Mouse (Mus musculus): Measurements from ENCODE around the gene Shb.

Shb gene

GRCm38 (mm10) chr4:45532375-45532774 lies at the start of gene Shb:
TSS of gene Shb (minus strand) at chr4:45532470.
- peak; percentile 63 to 86 for DNase-seq (ENCODE audit: low spot score in 2 of 2)

GRCm38 (mm10) chr4:45581095-45581494 lies 48.8 kb upstream of the Shb start:
- DNase-seq (ENCODE audit: low spot score in 2 of 2), result no peak

- DNase-seq (ENCODE audit: low spot score in 2 of 2), result no peak
Measured at GRCm38 (mm10) chr4:45578554-45579370, 46.5 kb upstream of the Shb start.

DNA sequence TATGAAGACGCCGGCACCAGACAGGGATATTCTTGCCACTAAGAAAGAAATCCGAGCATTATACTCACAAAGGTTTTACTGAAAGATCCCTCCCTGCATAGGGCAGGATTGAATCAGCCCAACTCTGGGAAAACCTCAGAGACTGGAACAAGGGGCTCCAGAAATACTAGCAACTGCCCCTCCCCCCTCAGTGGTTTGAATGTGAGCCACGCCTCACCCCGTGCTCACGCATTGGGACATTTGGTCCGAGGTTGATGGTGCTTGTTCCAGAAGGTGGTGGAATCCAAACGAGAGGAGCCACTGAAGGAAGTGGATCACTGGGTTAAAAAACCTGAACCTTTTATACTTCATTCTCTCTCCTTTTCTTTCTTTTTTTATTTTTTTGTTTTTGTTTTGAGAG lies 45.4 kb upstream of the Shb start:
- no peak for DNase-seq (ENCODE audit: low spot score in 2 of 2)

- DNase-seq (ENCODE audit: low spot score in 2 of 2), result no peak
Measured at GRCm38 (mm10) chr4:45574614-45575169, 42.4 kb upstream of the Shb start.

- no peak for DNase-seq (ENCODE audit: low spot score in 2 of 2)
Measured at GRCm38 (mm10) chr4:45569521-45569920, 37.3 kb upstream of the Shb start.

- no peak for DNase-seq (ENCODE audit: low spot score in 2 of 2)
Measured at GRCm38 (mm10) chr4:45558211-45558610, 25.9 kb upstream of the Shb start.

GRCm38 (mm10) chr4:45552571-45552970 lies 20.3 kb upstream of the Shb start:
- DNase-seq (ENCODE audit: low spot score in 2 of 2), result no peak

- no peak for DNase-seq (ENCODE audit: low spot score in 2 of 2)
Measured at GRCm38 (mm10) chr4:45550970-45551369, 18.7 kb upstream of the Shb start.

DNA sequence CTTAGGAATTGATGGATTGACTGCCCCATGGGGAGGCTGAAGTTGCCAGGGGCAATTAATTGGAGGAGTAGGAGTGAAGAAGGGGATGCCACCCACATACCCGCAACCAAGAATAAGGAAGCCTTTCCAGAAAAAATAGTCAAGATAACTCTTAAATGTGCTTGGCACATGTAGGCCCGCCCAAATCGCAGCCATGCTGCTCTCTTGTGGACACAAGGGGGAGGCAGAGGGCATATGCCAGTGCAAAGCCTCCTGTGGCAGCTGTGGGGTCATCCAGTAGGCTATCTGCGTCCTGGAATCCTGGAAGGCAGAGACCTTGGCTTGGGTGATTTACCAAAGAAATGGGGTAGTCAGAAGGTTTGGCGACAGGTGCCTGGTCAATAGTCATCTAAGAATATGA lies 17.2 kb upstream of the Shb start:
- peak in 1 of 2 experiments; percentile 29 for DNase-seq (ENCODE audit: low spot score in 2 of 2)

GRCm38 (mm10) chr4:45545851-45546250 lies 13.6 kb upstream of the Shb start:
- DNase-seq (ENCODE audit: low spot score in 2 of 2), result no peak

- DNase-seq (ENCODE audit: low spot score in 2 of 2), result no peak
Measured at GRCm38 (mm10) chr4:45543481-45544051, 11.3 kb upstream of the Shb start.

DNA sequence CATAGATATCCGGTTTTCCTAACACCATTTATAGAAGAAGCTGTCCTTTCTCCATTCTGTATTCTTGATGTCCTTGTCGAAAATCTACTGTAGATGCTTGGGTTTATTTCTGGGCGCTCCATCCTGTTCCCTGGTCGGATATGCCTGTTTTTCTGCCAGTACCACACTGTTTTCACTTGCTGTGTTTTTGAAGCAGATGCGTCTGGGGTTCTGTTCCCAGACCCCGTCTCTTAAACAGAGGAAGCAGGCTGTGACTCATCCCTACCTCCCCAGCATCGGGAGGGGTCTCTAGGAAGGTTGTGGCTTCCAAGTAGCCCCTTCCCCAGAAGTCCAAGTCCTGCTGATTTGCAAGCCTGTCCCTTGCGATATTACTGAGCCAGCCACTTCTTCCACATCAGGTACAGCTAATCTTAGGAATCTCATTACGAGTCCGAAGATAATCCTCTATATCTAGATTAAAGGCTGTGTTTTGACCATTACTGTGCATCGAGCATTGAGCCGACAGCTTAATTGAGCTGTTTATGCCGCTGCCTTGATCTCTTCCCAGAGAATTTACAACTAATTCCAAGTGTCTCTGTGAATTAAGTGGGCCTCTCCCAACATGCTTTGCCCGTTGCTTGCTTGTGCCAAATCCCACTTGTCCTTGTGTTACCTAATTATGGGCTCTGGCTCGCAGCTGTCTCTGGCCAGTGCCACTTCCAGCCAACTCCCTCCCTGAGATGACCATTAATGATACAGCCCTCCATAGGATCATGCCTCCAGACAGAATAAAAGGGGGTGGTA lies 8.1 kb upstream of the Shb start:
- DNase-seq (ENCODE audit: low spot score in 2 of 2), result no peak

DNA sequence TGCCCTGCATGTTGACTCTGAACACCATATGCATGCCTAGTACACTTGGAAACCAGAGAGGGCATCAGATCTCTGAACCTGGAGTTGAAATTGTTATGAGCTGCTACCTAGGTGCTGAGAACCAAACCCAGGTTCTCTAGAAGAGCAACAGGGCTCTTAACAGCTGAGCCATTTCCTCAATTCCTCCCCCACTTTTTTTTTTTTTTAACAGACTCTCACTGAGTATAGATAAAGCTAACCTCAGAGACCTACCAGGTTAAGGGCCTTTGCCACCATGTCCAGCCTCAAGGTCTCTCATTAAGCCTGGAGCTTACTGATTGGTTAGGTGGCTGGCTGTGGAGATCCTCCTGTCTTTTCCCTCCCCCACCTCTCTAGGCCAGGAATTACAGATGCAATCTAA lies 6.9 kb upstream of the Shb start:
- no peak for DNase-seq (ENCODE audit: low spot score in 2 of 2)

DNA sequence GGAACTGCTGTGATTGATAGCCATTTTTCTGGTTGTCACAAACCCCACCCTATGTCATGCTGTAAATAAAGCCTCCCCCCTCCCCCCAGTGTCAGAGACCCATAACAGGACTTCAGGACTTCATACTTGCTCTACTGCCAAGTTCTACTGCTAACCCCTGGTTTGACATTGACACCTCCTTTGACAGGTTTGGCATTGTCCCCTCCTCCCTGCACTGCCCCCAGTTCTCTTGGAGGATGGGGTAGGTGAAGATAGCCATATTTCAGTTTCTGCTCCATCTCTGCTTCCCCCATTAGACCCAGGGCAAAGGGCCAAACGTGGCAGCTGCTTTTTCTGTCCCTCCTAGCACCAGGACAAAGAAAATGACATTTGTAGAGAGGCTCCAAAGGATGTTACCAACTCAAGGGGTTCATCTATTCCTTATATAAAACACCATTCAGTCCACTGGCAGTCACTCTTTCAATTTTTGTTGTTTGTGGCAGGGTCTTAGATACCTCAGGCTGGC lies 1.2 kb upstream of the Shb start:
- no peak for DNase-seq (ENCODE audit: low spot score in 2 of 2)

DNA sequence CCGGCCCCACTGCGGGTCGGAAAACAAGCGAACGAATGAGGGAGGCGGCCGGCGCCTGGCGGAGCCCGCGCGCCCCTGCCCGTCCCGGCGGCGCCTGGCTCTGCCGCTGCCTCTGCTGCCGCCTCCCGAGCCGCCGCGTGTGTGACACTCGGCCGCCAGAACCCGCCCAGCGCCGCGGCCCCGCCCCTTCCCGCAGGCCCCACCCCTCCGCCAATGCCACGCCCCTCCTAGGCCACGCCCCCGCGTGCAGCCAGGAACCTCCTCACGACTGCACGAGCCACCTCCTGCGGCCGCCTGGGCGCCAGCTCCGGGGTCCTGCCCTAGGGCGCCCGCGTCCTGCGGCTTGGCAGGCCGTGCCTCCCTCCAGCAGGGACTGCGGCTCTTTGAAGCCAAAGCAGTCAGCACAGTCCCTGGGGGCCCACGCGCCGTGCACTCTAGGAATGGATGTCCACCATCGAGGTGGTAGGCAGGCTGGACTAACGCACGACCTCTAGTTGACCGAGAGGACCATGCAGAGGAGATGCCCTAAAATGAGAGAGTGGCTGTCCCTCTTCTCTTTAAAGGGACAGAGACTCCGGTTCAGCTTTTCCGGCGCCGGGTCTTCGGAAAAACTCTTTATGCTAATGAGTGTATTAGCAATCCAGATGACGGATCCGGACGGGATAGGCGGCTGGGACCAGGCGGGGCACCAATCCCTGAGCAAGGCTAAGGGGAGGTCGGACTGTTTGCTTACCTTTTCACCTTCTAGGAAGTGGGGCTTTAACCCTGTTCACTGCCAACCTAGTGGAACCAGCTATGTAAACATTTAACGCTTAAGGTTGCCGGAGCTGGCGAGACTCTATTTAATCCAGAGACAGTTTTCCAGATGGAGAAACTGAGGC lies 1.4 kb downstream of the Shb start:
- peak; percentile 88 to 92 for DNase-seq (ENCODE audit: low spot score in 2 of 2)

DNA sequence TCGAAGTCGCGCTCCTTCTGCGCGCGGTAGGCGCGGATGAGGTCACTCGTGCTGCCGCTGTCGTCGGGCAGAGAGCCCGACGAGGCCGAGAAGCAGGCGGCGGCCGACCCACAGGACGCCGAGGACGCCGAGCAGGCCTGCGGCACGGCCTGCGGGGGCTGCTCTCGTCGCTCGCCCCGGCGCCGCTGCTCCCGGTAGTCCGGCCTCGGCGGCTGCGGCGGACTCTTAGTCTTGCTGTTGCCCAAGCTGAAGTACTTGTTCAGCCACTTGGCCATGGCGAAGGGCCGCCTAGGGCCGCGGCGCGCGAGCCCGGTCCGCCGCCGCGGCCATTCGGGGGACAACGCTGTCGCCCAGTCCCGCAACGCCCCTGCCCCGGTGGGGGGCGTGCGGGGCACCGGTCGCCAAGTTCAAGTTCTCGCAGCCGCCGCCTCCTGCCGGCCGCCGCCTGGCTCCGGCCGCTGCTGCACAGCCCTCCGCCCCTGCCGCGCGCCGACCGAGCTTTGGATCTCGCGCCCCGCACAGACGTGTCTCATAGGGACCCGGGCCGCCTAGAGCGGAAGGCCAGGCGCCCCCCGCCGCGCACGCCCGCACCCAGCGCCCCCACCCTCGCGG lies 2.2 kb downstream of the Shb start:
- no peak for DNase-seq (ENCODE audit: low spot score in 2 of 2)

DNA sequence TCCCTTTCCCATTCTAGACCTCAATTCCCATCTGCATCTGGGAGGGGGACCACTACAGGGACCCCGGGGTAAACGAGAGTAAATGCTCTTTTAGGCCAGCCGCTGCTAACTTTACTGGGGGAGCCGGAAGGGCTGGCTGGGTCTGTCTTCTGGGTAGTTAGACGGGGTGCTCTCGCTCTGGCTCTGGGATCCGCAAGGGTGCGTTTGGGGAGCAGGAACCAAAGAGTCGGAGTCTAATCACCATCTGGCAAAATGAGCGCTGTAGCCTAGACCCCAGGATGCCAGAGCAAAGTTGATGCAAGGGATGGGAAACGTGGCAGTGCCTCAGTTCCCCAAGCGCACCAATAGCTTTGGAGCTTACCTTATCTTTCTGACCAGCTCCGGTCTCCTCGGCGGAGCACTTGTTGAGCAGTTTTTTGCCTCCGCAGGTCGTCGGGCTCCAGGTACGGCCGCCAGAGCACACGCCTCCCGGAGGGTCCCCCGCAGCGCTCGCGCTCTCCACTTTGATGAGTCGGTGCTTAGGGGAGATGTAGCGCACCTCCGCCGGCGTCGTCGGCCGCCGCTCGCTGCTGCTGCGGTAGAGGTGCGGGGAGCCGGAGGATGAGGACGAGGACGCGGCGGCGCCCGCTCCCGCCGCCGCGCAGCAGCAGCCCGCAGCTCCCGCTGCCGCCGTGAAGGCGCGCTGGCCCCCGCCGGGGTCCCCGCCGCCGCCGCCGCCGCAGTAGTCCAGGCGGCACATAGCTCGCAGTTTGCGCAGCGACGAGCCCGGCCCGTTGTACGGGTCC lies 2.9 kb downstream of the Shb start:
- DNase-seq (ENCODE audit: low spot score in 2 of 2), result no peak

GRCm38 (mm10) chr4:45528355-45529198 lies 3.7 kb downstream of the Shb start:
- no peak for DNase-seq (ENCODE audit: low spot score in 2 of 2)
